Mouse (Mus musculus) lung, adult 2 months (tissue): ENCODE measurements around the gene C8g.

ENCODE experiments used
- CTCF ChIP-seq: fragments of 200-500 bp; IDR thresholded peaks from 2 replicates; pipeline ENCODE4 v1.5.1; 2011; ENCODE audit warnings: mild to moderate bottlenecking, low read length, control low read depth; ENCODE audit not compliant: insufficient read depth
- POLR2A ChIP-seq: fragments of 200-500 bp; IDR thresholded peaks from 2 replicates; pipeline ENCODE4 v1.6.1; 2011; ENCODE audit warnings: low read depth, mild to moderate bottlenecking, control low read depth, low read length, borderline replicate concordance; ENCODE audit errors: extremely low read depth

DNA sequence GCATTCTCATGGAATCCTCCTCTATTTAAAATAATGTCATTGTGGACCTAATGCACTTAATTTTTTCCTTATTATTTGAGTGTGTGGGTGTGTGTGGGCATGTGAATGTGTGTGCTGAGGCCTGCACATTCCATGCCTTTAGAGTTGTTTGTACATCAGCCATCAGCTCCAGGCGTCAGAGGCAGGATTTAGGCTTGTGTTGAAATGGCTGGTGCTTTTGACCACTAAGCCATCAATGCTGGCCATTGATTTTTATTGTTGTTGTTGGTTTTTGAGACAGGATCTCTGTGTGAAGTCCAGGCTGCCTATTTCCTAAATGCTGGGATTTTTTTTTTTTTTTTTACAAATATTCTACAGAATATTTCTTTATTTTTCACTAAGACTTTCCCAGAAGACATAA, 48.6 kb downstream of the C8g start:
- TF ChIP-seq CTCF (no peak), POLR2A (no peak)
